In the genomic region with DNA sequence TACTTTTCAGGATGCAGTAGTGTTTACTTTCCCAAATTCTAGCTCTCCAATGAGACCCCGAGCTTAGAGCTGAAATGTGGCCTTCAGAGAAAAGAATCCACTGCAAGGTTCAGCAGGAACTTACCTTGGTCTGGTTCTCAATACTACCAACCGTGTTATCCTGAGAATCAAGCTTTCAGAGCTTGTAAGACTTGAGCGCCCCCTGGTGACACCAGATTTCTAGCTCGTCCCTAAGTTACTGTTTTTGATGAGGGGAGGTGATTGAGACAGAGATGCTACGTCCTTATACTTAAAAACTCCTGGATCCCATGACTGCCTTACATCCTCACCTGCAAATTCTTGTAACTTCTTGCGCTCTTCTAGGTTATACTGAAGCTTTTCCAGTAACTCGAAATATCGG, we compare ENCODE assay signal across 7 mouse cellular contexts. TPM values are rescaled to one million over a fixed set of nuclear protein-coding genes. Genes with fewer than 3 reads are reported as not detected.
DNase-seq lines count a peak whose midpoint lies in the region.

No protein-coding gene starts in this region.

- intact Hi-C loops in gastrocnemius, postnatal 14 days (cut with DNase I; ENCODE audit: low total_unique reads): no loop called here

- peak; percentile 65 to 79 for DNase-seq in CD8-positive naive resting alpha-beta T cell, adult 2 months (ENCODE audit: low read depth in 2 of 2, low spot score in 2 of 2)
- peak; percentile 92 for DNase-seq in NIH3T3 (ENCODE audit: low read depth)
- DNase-seq in cerebellum, adult 9-10 months: peak; percentile 91
- peak; percentile 75 for DNase-seq in gastrocnemius, postnatal 14 days
- DNase-seq in layer of hippocampus, adult 8-10 months (ENCODE audit: low spot score in 2 of 2): peak; percentile 57 to 89
- peak; percentile 63 for DNase-seq in lung, postnatal 25 days (ENCODE audit: low spot score)
- peak; percentile 33 to 85 for DNase-seq in spleen, adult 18-20 months

RNA-seq across cellular contexts. Expression of gene Strc, which starts 9.7 kb away (rescaled TPM):
- not detected for total RNA-seq in gastrocnemius, postnatal 14 days (2021)
- 1 to 10 TPM in 1 of 4 experiments, under 1 TPM in 3; 0.56 to 1.0 (median 0.75) TPM for total RNA-seq in layer of hippocampus, adult 8-10 months (2022)

RNA-seq across cellular contexts. Expression of gene Pdia3, which starts 17.0 kb away (rescaled TPM):
- 10 to 100 TPM; 64.0 to 86.2 TPM for total RNA-seq in gastrocnemius, postnatal 14 days (2021)
- 100 to 1,000 TPM; 168 to 236 (median 196) TPM for total RNA-seq in layer of hippocampus, adult 8-10 months (2022)

RNA-seq across cellular contexts. Expression of gene Catsper2, which starts 17.0 kb away (rescaled TPM):
- 1 to 10 TPM; 2.1 to 2.4 TPM for total RNA-seq in gastrocnemius, postnatal 14 days (2021)
- 1 to 10 TPM; 4.5 to 6.9 (median 5.3) TPM for total RNA-seq in layer of hippocampus, adult 8-10 months (2022)

RNA-seq across cellular contexts. Expression of gene Ckmt1, which starts 39.1 kb away (rescaled TPM):
- total RNA-seq in gastrocnemius, postnatal 14 days (2021): under 1 TPM in 1 of 2 experiments, not detected in 1; 0.44 TPM
- 100 to 1,000 TPM; 386 to 462 (median 428) TPM for total RNA-seq in layer of hippocampus, adult 8-10 months (2022)

RNA-seq across cellular contexts. Expression of gene Ppip5k1, which starts 41.4 kb away (rescaled TPM):
- total RNA-seq in gastrocnemius, postnatal 14 days (2021): 10 to 100 TPM; 30.8 to 34.8 TPM
- 100 to 1,000 TPM; 100 to 132 (median 118) TPM for total RNA-seq in layer of hippocampus, adult 8-10 months (2022)

Comparison
In these comparisons a context has a peak if more than half of its experiments do, and no peak if none do; other contexts are left out.
1. Peak in every context shown above with its lines: DNase-seq.